Mouse (Mus musculus) stomach, postnatal 0 days (tissue): ENCODE data around the gene Taf8. TPM values are rescaled to one million over a fixed set of nuclear protein-coding genes. Genes with fewer than 3 reads are reported as not detected.
A peak's percentile ranks its signal among the peaks of the same experiment; 100 is the strongest.

ENCODE experiments used
- ATAC-seq: fragments of 200-750 bp; cut with Nextera tagmentation; 2 replicates; pipeline ENCODE4 v1.8.0; 2017; ENCODE audit not compliant: low FRiP score, low TSS enrichment
- DNase-seq: peaks from one replicate; pipeline ENCODE4 v3.0.0-alpha.2; 2016; ENCODE audit warnings: low spot score
- H3K27ac ChIP-seq: fragments of 300-500 bp; sonication (generic); replicated peaks from 2 replicates; pipeline ENCODE4 v1.5.1; 2014; ENCODE audit warnings: mild to moderate bottlenecking, control low read depth
- H3K27me3 ChIP-seq: fragments of 300-500 bp; sonication (generic); 2 replicates; pipeline ENCODE4 v1.6.1; 2014; ENCODE audit warnings: low read length; ENCODE audit not compliant: control insufficient read depth, insufficient read depth
- H3K36me3 ChIP-seq: fragments of 300-500 bp; sonication (generic); 2 replicates; pipeline ENCODE4 v1.6.1; 2014; ENCODE audit warnings: low read length, mixed read lengths; ENCODE audit not compliant: control insufficient read depth, insufficient read depth
- H3K4me1 ChIP-seq: fragments of 300-500 bp; sonication (generic); replicated peaks from 2 replicates; pipeline ENCODE4 v1.6.1; 2014; ENCODE audit warnings: antibody characterized with exemption; ENCODE audit not compliant: control insufficient read depth, insufficient read depth
- H3K4me2 ChIP-seq: fragments of 300-500 bp; sonication (generic); replicated peaks from 2 replicates; pipeline ENCODE4 v1.6.1; 2014; ENCODE audit warnings: low read depth, mild to moderate bottlenecking, control low read depth, moderate library complexity
- H3K4me3 ChIP-seq: fragments of 300-500 bp; sonication (generic); 2 replicates; pipeline ENCODE4 v1.5.1; 2014; ENCODE audit warnings: low read depth, low read length, control low read depth
- H3K9ac ChIP-seq: fragments of 300-500 bp; sonication (generic); 2 replicates; pipeline ENCODE4 v1.6.1; 2014; ENCODE audit warnings: mild to moderate bottlenecking, low read length, control low read depth, mixed read lengths
- H3K9me3 ChIP-seq: fragments of 300-500 bp; sonication (generic); 2 replicates; pipeline ENCODE4 v1.6.1; 2016; ENCODE audit warnings: low read length; ENCODE audit not compliant: control insufficient read depth
- CTCF ChIP-seq: IDR thresholded peaks from 2 replicates; pipeline ENCODE4 v1.5.1; 2016; ENCODE audit warnings: antibody characterized with exemption, low read depth, mild to moderate bottlenecking, moderate library complexity
- EP300 ChIP-seq: optimal IDR thresholded peaks from 2 replicates; pipeline ENCODE3; 2016; ENCODE audit warnings: antibody characterized with exemption
- WGBS: fragments of 180-500 bp; shearing (Covaris S2); extraction: QIAGEN DNeasy Blood & Tissue Kit; methylation state at CpG from one replicate; pipeline ENCODE4 v1.1.7; 2014; 5-methylcytosine and 5-hydroxymethylcytosine counted together
- polyA plus RNA-seq: library from polyadenylated mRNA; unstranded; fragments of >200 nt; fragmentation: Nextera tagmentation; extraction: Ambion mirVana; gene quantifications from 2 replicates; pipeline ENCODE4 v1.2.1, GENCODE M21; 2015

Taf8 gene
- polyA plus RNA-seq, 1 experiment from 2014 or later: 11.0 TPM

DNA sequence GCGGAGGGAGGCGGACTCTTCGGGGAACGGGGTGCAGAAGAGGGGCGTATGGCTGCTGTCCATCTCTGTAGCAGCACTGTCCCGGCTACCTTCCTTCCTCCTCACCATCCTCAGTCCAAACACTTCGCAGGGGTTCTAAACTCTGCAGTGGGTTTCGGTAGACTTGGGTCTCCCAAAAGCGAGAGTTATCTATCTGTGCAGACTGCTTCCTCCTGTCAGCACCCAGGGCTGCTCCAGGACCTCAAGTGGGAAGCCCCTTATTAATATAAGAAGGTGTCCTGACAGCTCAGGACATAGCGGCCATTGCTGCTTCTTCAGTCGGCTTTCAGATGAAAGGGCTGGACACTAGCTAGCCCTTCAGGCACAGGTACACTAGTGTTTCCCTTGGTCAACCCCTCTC lies 37.1 kb downstream of the Taf8 start:
- WGBS: 67% methylated on average over 11 of the region's 11 CpGs
- H3K36me3 ChIP-seq: no peaks in the 10 kb centered on the region
- TF ChIP-seq EP300: no peak
- no peak for TF ChIP-seq CTCF
- no peak overlapping the region for H3K27ac ChIP-seq
- no peak overlapping the region for H3K4me3 ChIP-seq
- H3K4me2 ChIP-seq: no peak overlapping the region
- no peaks in the 10 kb centered on the region for H3K27me3 ChIP-seq
- H3K4me1 ChIP-seq: 0 out of 2 replicates have a peak, but pooled peaks cover 3% of the 10 kb centered on the region
- no peak overlapping the region; the same call in 1 of the 2 replicates for H3K9ac ChIP-seq
- no peaks in the 10 kb centered on the region for H3K9me3 ChIP-seq
- DNase-seq (no peak), ATAC-seq (no peak)

DNA sequence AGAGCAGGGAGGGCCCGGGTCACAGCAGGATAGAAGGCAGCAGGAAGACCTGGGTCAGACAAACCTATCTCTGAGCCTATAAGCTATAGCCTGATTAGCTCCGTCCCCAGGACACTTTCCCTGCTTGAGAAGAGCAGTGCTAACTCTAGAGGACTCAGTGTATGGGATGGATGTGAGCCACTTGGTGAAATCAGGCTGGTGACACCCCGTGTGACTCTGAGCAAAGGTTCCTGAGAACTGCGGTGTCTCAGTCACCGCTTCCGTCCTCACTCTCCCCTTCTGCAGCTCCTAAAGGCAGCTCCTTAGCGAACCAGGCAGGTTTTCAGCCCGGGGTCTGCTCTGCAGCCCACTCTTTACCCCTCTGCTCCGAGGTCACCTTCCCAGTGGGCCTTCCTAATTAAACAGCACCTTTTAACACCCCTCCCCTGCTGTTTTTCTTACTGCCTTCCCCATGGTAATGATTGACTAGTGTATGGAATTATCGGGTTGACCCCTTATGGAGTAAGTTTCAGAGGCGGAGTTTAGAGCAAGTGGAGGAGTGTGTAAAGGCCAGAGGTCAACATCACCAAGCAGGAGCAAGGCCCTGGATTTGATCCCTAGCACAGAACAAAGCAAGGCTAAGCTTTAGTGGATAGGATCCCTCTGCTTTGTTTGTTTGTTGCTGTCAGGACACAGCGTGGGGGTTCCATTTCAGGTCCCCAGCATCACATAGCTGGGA lies 37.7 kb downstream of the Taf8 start:
- Histone ChIP-seq H3K36me3 (no peaks in the 10 kb centered on the region), H3K9ac (no peak overlapping the region), H3K4me2 (no peak overlapping the region), H3K4me3 (no peak overlapping the region), H3K4me1 (0 out of 2 replicates have a peak, but pooled peaks cover 3% of the 10 kb centered on the region), H3K27me3 (no peaks in the 10 kb centered on the region), H3K27ac (no peak overlapping the region), H3K9me3 (no peaks in the 10 kb centered on the region)
- WGBS: 54% methylated on average over 12 of the region's 12 CpGs
- no peak for ATAC-seq
- DNase-seq: no peak
- TF ChIP-seq EP300 (no peak), CTCF (no peak)

DNA sequence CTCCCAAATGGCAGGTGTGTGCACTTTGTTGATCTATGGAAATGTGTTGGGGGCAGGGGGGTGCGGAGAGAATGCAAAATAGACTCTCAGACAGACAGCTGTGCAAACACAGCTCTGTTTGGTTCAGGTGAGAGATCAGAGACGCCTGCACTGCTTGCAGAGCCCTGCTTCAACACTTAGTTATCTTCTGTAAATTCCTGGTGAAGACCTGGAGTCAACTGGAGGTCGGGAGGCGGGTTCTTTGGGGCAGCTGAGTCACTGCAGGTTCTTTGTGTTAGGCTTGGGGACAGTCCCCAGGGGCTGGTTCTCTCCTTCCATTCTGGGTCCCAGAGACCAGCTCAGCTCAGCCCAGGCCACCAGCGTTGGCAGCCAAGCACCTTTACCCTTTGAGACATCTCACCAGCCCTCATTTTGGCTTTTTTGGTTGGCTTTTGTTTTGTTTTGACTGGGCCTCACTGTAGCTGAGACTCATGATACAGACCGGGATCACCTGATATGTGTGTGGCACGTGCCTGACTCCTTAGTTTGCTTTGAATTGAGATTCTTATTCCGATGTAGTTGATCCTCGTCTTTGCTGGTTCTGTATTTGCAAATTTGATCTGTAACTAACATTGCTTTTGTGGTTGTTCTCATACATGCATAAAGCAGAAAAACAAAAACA lies 39.2 kb downstream of the Taf8 start:
- H3K27me3 ChIP-seq: no peaks in the 10 kb centered on the region
- DNase-seq: peak; percentile 90
- no peak overlapping the region for H3K4me3 ChIP-seq
- H3K4me1 ChIP-seq: 0 out of 2 replicates have a peak, but pooled peaks cover 3% of the 10 kb centered on the region
- ATAC-seq: peak; percentile 80
- 28% methylated on average over 9 of the region's 9 CpGs for WGBS
- H3K9me3 ChIP-seq: no peaks in the 10 kb centered on the region
- peak overlapping the region; percentile 72 for H3K27ac ChIP-seq
- H3K4me2 ChIP-seq: no peak overlapping the region
- no peak overlapping the region for H3K9ac ChIP-seq
- TF ChIP-seq EP300 (no peak), CTCF (no peak)
- no peaks in the 10 kb centered on the region for H3K36me3 ChIP-seq

DNA sequence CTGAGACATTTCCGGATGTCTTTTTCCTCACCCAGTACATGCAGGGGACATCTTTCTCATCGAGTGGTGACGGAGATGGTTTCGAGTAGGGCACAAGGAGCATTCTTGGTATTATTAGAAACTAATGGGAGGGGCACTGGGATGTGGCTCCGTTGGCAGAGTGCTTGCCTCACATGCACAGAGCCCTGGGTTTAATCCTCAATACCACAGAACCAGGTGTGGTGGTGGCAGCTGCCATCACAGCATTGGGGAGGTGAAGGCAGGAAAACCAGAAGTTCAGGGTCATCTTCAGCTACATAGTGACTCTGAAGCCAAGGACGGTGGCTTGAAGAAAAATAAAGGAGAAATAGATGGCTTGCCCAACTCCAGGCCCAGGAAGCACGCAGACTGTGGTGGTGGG lies 39.9 kb downstream of the Taf8 start:
- TF ChIP-seq CTCF (no peak), EP300 (no peak)
- H3K4me3 ChIP-seq: no peak overlapping the region
- no peaks in the 10 kb centered on the region for H3K27me3 ChIP-seq
- ATAC-seq: 0 out of 2 replicates have a peak, but pooled peaks have one; percentile 3
- H3K4me2 ChIP-seq: no peak overlapping the region
- H3K27ac ChIP-seq: peak overlapping the region; percentile 72
- no peaks in the 10 kb centered on the region for H3K36me3 ChIP-seq
- peak; percentile 16 for DNase-seq
- 49% methylated on average over 7 of the region's 7 CpGs for WGBS
- H3K9me3 ChIP-seq: no peaks in the 10 kb centered on the region
- H3K9ac ChIP-seq: no peak overlapping the region
- 0 out of 2 replicates have a peak, but pooled peaks cover 3% of the 10 kb centered on the region for H3K4me1 ChIP-seq

- Histone ChIP-seq H3K4me3 (no peak overlapping the region), H3K4me2 (no peak overlapping the region), H3K27me3 (no peaks in the 10 kb centered on the region), H3K36me3 (no peaks in the 10 kb centered on the region), H3K9me3 (no peaks in the 10 kb centered on the region), H3K9ac (0 out of 2 replicates have a peak overlapping the region, but pooled peaks have one; percentile 27), H3K4me1 (0 out of 2 replicates have a peak, but pooled peaks cover 3% of the 10 kb centered on the region), H3K27ac (peak overlapping the region; percentile 18; the same call in 1 of the 2 replicates)
- 46% methylated on average over 3 of the region's 3 CpGs for WGBS
- no peak for TF ChIP-seq CTCF
- no peak for TF ChIP-seq EP300
- DNase-seq (peak; percentile 19), ATAC-seq (no peak)
These were observed 40.4 kb downstream of the Taf8 start for GRCm38 (mm10) chr17:47461688-47462087.
